Mouse (Mus musculus): ENCODE measurements at regions not wholly inside any gene's neighbourhood (a gene's known extent, or its start where the extent isn't known, plus 50 kb on each side); places are given as distances from the start of the nearest gene placed in this dataset.

GRCm38 (mm10) chr16:42677211-42677610 is 198.5 kb upstream of the Zbtb20 start:
- DNase-seq (ENCODE audit: low read depth, low spot score): no peak

DNA sequence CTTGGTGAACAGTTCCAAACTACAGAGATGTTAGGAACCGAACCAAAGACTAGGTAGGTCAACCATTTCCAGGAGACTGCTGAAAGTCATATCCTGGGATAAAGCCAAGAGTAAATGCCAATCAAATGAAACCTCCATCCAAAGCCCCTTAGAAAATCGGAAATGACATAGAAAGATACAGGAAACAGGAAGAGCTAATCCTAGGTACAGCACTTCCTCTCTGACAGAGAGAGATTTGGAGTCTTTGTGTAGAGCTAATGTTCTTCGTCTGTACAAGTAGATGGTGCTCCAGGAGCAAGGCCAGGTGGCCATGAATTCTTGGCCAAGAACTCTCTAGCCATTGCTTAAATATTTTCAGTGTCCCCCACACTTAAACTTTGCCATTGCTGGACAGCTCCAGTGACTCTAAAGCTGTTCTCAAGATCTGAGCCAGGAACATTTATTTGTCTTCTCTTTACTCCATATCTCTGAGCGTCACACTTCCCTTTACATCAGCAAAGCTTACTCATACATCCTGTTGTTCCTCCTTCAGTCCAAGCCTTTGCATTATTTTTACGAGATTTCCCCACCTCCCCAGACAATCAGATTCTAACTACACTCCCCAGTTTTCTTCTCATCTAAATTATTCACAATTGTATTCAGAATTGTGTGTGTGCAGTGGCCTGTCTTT is 199.1 kb upstream of the Zbtb20 start:
- DNase-seq (ENCODE audit: low read depth, low spot score): no peak

GRCm38 (mm10) chr16:42675031-42675430 is 200.7 kb upstream of the Zbtb20 start:
- no peak for DNase-seq (ENCODE audit: low read depth, low spot score)

DNA sequence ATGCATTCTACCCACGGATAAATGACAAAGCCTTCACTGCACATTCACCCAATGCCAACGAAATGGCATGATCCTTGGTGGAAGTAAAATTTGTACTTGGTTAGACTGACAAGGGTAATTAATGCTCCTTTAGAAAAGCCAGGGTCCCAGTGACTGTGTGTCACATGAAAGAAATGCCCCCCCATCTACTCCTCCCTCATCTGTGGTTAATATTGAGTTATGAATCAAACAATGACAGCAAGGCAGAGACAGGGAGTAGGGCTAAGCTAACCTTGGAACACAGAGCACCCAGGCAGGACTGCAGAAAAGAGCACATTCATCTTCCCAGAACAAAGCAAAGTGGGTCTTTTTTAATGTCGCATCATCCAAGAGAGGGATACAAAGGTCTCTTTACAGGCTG is 209.1 kb upstream of the Zbtb20 start:
- DNase-seq (ENCODE audit: low read depth, low spot score): no peak

DNA sequence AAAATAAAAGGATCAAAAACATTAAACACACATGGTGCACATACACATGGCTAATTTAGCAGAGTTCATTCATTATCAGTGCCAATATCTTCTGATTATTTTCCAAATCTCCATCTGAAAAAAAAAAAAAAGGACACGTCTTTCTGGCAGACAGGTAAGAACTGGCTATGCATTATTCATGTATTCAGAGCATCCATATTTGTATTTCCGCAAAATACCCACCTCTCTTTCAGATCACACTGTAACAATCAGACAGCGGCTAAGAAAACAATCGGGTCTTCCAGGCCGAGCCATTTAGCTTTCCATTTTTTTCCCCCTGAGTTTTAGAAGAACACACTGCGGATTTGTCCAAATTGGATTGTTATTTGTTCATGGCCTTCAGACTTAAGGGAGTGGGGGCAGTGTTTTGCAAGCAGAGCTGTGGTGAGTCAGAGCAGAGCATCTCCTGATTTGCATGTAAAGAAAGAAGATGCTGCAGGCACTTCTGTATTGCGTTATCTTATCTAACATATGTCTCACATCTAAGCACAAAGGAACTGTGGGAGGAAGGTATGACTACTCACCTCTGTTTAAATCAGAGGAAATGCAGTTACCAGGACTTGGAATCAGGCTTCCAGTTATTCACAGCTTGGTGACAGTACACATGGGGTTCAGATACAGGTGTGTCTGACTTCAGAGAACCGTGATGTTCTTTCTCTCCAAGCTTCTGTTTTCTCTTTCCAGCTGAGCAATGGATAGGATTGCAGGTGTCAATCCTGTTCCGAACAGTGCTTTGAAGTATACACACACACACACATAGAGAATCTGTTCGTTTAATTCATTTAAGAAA is 223.6 kb upstream of the Zbtb20 start:
- no peak for DNase-seq (ENCODE audit: low read depth, low spot score)

DNA sequence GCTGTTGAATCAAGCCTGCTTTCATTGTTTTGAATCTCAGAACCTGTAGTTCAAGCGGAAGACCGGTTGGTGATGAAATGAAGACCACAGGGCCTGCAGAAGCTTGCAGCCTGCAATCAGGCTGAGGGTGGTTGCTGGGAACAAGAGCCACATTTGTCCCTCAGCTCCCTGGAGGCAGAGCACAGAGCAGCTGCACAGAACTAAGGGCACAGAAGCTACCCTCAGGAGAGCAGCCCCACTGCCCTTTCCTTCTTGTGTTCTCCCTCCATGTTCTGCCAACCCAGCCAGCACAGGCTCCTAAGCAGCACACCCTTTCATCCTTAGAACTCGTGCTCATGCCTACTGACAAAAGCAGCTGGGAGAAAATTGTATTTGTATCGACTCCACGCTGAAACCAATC is 225.9 kb upstream of the Zbtb20 start:
- no peak for DNase-seq (ENCODE audit: low read depth, low spot score)

DNA sequence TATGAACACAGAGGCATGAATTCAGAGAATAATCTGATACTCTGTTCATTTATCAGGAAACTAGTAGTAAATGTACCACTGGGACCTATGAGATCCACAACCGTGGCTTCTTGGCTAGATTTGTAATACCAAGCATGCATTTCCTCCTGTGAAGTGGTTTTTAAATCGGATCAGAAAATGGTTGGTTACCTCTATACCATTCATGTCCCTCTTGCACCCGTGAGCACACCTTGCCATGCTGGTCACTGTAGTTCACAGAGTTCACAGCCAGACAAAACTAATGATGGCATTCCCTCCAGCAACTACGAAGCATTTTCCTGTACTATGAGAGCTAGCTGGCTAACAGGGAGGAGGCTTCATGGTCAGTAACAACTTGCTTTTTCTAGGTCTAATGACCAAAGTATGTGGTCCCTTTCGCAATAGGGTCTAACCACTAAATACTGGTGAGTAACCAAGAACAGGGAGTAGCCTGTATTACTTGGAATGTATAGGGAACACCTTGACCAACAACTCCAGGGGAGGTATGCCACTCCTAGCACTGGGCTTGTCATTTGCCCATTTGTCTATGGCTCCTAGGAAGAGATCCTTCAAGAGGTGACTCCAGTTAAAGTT is 227.0 kb upstream of the Zbtb20 start:
- DNase-seq (ENCODE audit: low read depth, low spot score): no peak

- no peak for DNase-seq (ENCODE audit: low read depth, low spot score)
Measured at GRCm38 (mm10) chr16:42647762-42648161, 227.9 kb upstream of the Zbtb20 start.

DNA sequence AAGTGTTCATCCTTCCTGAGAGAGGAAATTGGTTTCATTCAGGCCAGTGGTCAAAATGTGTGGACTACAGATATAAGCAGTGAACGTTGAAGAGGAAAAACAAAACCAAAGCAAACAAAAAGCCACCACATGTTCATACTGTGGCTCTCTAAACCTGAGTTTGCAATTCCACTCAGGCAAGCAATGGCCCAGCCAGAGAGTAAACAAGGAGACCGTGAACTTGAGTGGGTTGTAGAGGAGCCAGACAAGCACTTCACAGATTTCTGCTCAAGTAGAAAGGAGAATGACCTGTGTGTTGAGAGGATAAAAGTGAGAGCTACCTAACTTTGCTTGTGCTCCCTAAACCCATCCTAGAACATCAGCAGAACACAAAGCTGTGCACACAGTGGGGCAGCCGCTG is 239.9 kb upstream of the Zbtb20 start:
- no peak for DNase-seq (ENCODE audit: low read depth, low spot score)

- DNase-seq (ENCODE audit: low read depth, low spot score): no peak
Measured at GRCm38 (mm10) chr16:42627675-42628074, 248.0 kb upstream of the Zbtb20 start.

GRCm38 (mm10) chr16:42615920-42616319 is 259.8 kb upstream of the Zbtb20 start:
- no peak for DNase-seq (ENCODE audit: low read depth, low spot score)

- no peak for DNase-seq (ENCODE audit: low read depth, low spot score)
Measured at GRCm38 (mm10) chr16:42612011-42612410, 263.7 kb upstream of the Zbtb20 start.

DNA sequence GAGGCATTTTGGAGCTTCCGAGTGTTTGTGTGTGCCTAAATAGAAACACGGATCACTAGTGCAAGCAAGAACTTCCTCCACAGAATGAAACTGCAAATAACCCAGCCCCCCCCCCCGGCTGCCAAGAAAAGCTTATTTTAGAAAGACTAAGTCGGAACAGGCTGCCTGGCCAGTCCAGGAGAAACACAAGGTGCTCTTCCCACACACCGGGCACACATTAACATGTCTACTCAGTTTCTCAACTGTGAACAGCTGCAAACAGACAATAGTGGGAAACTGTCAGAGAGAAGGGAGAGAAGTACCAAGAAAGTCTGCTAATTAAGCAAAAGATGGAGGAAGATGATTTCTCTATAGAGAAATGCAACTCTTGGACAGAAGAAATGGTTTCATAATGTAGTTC is 267.3 kb upstream of the Zbtb20 start:
- no peak for DNase-seq (ENCODE audit: low read depth, low spot score)

DNA sequence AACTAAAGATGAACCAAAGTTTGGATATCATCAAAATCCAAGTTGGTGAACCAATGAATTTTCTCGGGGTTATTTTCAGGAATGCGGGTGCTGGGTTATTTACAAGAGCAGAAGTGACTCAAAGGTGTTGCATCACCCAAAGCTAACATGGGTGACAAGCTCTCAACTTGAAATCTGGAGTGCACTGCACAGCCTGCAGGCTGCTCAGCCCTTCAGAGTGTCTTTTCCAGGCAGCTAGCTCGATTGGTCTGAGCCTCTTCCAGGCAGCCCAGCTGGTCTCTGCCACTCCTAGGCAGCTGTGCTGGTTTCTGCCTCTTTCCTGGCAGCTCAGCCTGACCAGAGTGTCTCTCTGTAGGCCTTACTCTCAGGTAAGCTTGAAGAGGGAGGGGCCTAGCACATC is 251.9 kb upstream of the Gap43 start:
- DNase-seq (ENCODE audit: low read depth, low spot score): no peak

GRCm38 (mm10) chr16:42591530-42591929 is 251.1 kb upstream of the Gap43 start:
- no peak for DNase-seq (ENCODE audit: low read depth, low spot score)

GRCm38 (mm10) chr16:42586196-42586595 is 245.7 kb upstream of the Gap43 start:
- no peak for DNase-seq (ENCODE audit: low read depth, low spot score)

GRCm38 (mm10) chr16:42575517-42575946 is 235.1 kb upstream of the Gap43 start:
- no peak for DNase-seq (ENCODE audit: low read depth, low spot score)

DNA sequence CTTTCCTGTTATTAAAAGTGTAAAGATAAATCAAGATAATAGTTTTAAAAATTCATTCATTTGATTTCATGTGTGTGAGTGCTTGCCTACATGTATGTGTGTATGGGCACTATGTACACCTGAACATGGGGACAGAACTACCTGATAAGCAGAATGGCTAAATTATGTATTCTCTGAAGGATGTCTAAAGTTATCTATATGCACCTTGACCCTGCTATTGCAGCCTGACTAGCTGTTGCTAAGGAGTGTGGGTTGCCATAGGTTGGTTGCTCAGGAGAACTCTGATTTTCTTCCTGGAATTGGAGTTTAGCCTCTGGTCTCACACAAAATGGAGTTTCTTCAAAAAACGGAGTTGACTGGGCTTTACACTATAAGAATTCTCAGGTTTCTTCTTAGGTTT is 234.5 kb upstream of the Gap43 start:
- no peak for DNase-seq (ENCODE audit: low read depth, low spot score)

GRCm38 (mm10) chr16:42570246-42570996 is 230.0 kb upstream of the Gap43 start:
- DNase-seq (ENCODE audit: low read depth, low spot score): no peak

DNA sequence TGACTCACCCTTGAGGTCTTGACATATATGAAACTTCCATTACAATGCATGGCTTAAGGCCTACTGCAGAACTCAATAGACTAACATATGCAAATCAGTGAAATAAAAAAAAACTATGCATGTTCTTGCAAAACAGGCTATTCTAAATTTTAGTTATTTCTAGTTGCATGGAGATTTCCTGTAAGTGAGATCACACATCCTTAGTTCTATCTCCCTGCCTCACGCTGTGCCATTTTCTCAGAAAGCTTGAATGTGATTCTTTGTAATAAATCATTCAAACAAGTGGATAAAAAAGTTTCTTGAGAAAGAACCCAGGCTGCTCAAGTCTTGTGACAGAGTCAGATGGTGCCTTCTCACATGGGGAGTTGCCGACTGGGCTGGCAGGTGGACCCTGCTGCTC is 228.9 kb upstream of the Gap43 start:
- DNase-seq (ENCODE audit: low read depth, low spot score): no peak

DNA sequence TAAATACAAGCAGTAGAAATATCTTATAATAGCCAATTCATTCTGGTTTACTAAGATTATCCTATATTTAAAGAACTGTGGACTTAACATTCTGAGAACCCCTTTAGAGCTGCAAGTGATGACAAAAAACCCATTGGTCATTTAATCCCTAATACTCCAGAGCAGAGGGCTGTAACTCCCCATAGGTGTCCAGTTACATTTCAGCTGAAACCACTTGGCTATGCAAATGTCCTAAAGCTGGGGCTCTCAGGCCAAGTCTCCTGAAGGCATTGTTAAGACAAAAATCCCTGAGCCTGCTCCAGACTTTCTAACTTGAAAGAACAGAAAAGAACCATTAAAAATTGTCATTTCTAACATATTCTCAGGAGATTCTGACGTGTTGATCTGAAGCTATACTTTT is 209.1 kb upstream of the Gap43 start:
- DNase-seq (ENCODE audit: low read depth, low spot score): no peak
